Mouse (Mus musculus) hindbrain, embryonic 11.5 days (tissue): Measurements from ENCODE around the gene Rnase13. TPM values are rescaled to one million over a fixed set of nuclear protein-coding genes. Genes with fewer than 3 reads are reported as not detected.

Experiments
- polyA plus RNA-seq: library from polyadenylated mRNA; unstranded; fragments of >200 nt; fragmentation: Nextera tagmentation; extraction: Ambion mirVana; gene quantifications from 2 replicates; pipeline ENCODE4 v1.2.1, GENCODE M21; 2014

Rnase13 gene
- polyA plus RNA-seq, 1 experiment from 2014 or later: not detected

Other genes starting within 250 kb of the Rnase13 start
- not detected in 2 replicates for gene Gm17079, start 227.3 kb downstream of the Rnase13 start, polyA plus RNA-seq
- gene Gm5800, start 205.6 kb downstream of the Rnase13 start, polyA plus RNA-seq: not detected in 2 replicates
- gene Ang4, start 149.2 kb downstream of the Rnase13 start, polyA plus RNA-seq: not detected in 2 replicates
- not detected in 2 replicates for gene AY358078, start 122.7 kb downstream of the Rnase13 start, polyA plus RNA-seq
- gene Ear6, start 69.1 kb downstream of the Rnase13 start, polyA plus RNA-seq: not detected in 2 replicates
- 49.0 and 52.8 TPM in 2 replicates for gene Mettl17, start 37.9 kb downstream of the Rnase13 start, polyA plus RNA-seq
- gene Slc39a2, start 29.9 kb downstream of the Rnase13 start, polyA plus RNA-seq: 0.45 and 0.59 TPM in 2 replicates
- 11.8 and 12.3 TPM in 2 replicates for gene Ndrg2, start 8.6 kb downstream of the Rnase13 start, polyA plus RNA-seq
- not detected in 2 replicates for gene Tppp2, start 4.3 kb downstream of the Rnase13 start, polyA plus RNA-seq
- gene Arhgef40, start 61.9 kb upstream of the Rnase13 start, polyA plus RNA-seq: 58.5 and 58.8 TPM in 2 replicates
- 0.50 and 1.6 TPM in 2 replicates for gene Tmem253, start 92.9 kb upstream of the Rnase13 start, polyA plus RNA-seq
- gene Zfp219, start 98.0 kb upstream of the Rnase13 start, polyA plus RNA-seq: 55.3 and 67.1 TPM in 2 replicates
- not detected in 2 replicates for gene Olfr221, start 119.7 kb upstream of the Rnase13 start, polyA plus RNA-seq
- 962 and 981 TPM in 2 replicates for gene Hnrnpc, start 181.3 kb upstream of the Rnase13 start, polyA plus RNA-seq
- 68.4 and 86.9 TPM in 2 replicates for gene Rpgrip1, start 187.9 kb upstream of the Rnase13 start, polyA plus RNA-seq